Mouse (Mus musculus) neural tube, embryonic 12.5 days (tissue): ENCODE measurements around the gene Elmod2. TPM values are rescaled to one million over a fixed set of nuclear protein-coding genes. Genes with fewer than 3 reads are reported as not detected.

Experiments
- ATAC-seq: fragments of 200-750 bp; cut with Nextera tagmentation; 2 replicates; pipeline ENCODE4 v1.8.0; 2017; ENCODE audit warnings: low read depth, mild to moderate bottlenecking, moderate TSS enrichment, moderate library complexity; ENCODE audit not compliant: low FRiP score
- H3K27ac ChIP-seq: fragments of 300-500 bp; sonication (generic); 2 replicates; pipeline ENCODE4 v1.5.1; 2016
- H3K27me3 ChIP-seq: fragments of 300-500 bp; sonication (generic); replicated peaks from 2 replicates; pipeline ENCODE4 v1.6.1; 2016; ENCODE audit warnings: mild to moderate bottlenecking
- H3K36me3 ChIP-seq: fragments of 300-500 bp; sonication (generic); 2 replicates; pipeline ENCODE4 v1.6.1; 2016; ENCODE audit warnings: mild to moderate bottlenecking
- H3K4me1 ChIP-seq: fragments of 300-500 bp; sonication (generic); 2 replicates; pipeline ENCODE4 v1.6.1; 2016
- H3K4me2 ChIP-seq: fragments of 300-500 bp; sonication (generic); replicated peaks from 2 replicates; pipeline ENCODE4 v1.6.1; 2016; ENCODE audit warnings: mild to moderate bottlenecking
- H3K4me3 ChIP-seq: fragments of 300-500 bp; sonication (generic); 2 replicates; pipeline ENCODE4 v1.5.1; 2016
- H3K9ac ChIP-seq: fragments of 300-500 bp; sonication (generic); 2 replicates; pipeline ENCODE4 v1.6.1; 2016; ENCODE audit warnings: mild to moderate bottlenecking
- H3K9me3 ChIP-seq: fragments of 300-500 bp; sonication (generic); 2 replicates; pipeline ENCODE4 v1.6.1; 2016; ENCODE audit warnings: mild to moderate bottlenecking
- WGBS: fragments of 180-500 bp; shearing (Covaris S2); methylation state at CpG from one replicate; pipeline ENCODE4 v1.1.7; 2016; 5-methylcytosine and 5-hydroxymethylcytosine counted together
- polyA plus RNA-seq: library from polyadenylated mRNA; unstranded; fragments of >200 nt; fragmentation: Nextera tagmentation; extraction: Ambion mirVana; gene quantifications from 2 replicates; pipeline ENCODE4 v1.2.1, GENCODE M21; 2016

The Elmod2 gene
- 23.3 and 24.4 TPM in 2 replicates for polyA plus RNA-seq

- H3K36me3 ChIP-seq: peaks cover 10% of the 10 kb centered on the region
- H3K4me2 ChIP-seq: peak within 1 kb of the TSS; percentile 82
- H3K4me3 ChIP-seq: peak within 1 kb of the TSS; percentile 66
- H3K9ac ChIP-seq: peak within 1 kb of the TSS; percentile 71
- H3K9me3 ChIP-seq: no peaks in the 10 kb centered on the region
- under 1% methylated on average over 76 of the region's 85 CpGs for WGBS
- H3K27me3 ChIP-seq: no peaks in the 10 kb centered on the region
- peak; percentile 98 for ATAC-seq
- peak within 1 kb of the TSS; percentile 29; the same call in 1 of the 2 replicates for H3K27ac ChIP-seq
- H3K4me1 ChIP-seq: peaks cover 4% of the 10 kb centered on the region; the same call in 1 of the 2 replicates
Observed at GRCm38 (mm10) chr8:83331899-83332697, at the start of gene Elmod2. TSS of gene Elmod2 (minus strand) at chr8:83332486.

GRCm38 (mm10) chr8:83381016-83381415, 48.7 kb upstream of the Elmod2 start:
- H3K9me3 ChIP-seq: no peaks in the 10 kb centered on the region
- 86% methylated on average over 2 of the region's 2 CpGs for WGBS
- no peak overlapping the region for H3K27ac ChIP-seq
- H3K4me1 ChIP-seq: no peaks in the 10 kb centered on the region
- H3K9ac ChIP-seq: no peak overlapping the region
- no peak for ATAC-seq
- no peak overlapping the region for H3K4me3 ChIP-seq
- H3K36me3 ChIP-seq: no peaks in the 10 kb centered on the region
- H3K27me3 ChIP-seq: no peaks in the 10 kb centered on the region
- H3K4me2 ChIP-seq: no peak overlapping the region

DNA sequence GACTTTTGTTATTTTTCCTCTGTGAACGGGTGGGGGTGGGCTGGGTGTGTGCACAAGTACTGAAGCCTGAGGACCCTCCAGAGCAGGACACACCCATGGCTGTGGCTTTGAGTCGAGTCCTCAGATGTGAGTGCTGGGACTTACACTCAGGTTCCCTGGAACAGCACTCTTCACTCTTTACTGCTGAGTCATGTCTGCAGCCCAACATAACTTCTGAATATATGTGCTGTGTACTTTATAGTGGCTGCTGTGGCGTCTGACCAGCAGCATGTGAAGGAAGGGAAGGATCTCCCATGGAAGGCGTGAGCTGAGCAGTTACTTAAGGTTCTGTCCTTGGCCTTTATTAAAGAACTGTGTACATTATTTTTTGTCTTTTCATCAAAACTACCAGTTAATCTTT, 47.9 kb upstream of the Elmod2 start:
- Histone ChIP-seq H3K9ac (no peak overlapping the region), H3K27ac (no peak overlapping the region), H3K36me3 (no peaks in the 10 kb centered on the region), H3K4me1 (no peaks in the 10 kb centered on the region), H3K27me3 (no peaks in the 10 kb centered on the region), H3K4me2 (no peak overlapping the region), H3K4me3 (no peak overlapping the region), H3K9me3 (no peaks in the 10 kb centered on the region)
- WGBS: 82% methylated on average over 4 of the region's 4 CpGs
- ATAC-seq: no peak

DNA sequence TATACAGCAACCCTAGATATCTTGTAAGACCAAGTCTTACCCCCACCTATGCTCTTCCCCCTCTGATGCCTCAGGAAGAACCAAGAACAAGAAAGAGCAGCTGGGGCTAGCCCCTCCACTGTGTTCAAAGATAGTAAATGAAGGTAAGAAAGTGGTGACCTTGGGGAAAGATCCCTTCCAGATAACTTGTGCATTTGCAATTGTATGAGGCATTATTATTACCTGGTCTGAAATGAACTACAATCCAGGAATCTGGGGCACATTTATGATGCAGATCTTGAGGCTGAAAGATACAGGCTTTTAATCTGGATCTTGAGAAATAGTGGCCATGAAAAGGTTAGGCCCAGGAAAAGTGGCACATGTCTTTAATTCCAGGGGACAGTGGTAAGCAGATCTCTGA, 44.9 kb upstream of the Elmod2 start:
- no peak overlapping the region for H3K9ac ChIP-seq
- no peaks in the 10 kb centered on the region for H3K9me3 ChIP-seq
- H3K36me3 ChIP-seq: no peaks in the 10 kb centered on the region
- H3K4me2 ChIP-seq: no peak overlapping the region
- ATAC-seq: no peak
- H3K4me1 ChIP-seq: no peaks in the 10 kb centered on the region
- H3K4me3 ChIP-seq: no peak overlapping the region
- no peak overlapping the region for H3K27ac ChIP-seq
- H3K27me3 ChIP-seq: no peaks in the 10 kb centered on the region

DNA sequence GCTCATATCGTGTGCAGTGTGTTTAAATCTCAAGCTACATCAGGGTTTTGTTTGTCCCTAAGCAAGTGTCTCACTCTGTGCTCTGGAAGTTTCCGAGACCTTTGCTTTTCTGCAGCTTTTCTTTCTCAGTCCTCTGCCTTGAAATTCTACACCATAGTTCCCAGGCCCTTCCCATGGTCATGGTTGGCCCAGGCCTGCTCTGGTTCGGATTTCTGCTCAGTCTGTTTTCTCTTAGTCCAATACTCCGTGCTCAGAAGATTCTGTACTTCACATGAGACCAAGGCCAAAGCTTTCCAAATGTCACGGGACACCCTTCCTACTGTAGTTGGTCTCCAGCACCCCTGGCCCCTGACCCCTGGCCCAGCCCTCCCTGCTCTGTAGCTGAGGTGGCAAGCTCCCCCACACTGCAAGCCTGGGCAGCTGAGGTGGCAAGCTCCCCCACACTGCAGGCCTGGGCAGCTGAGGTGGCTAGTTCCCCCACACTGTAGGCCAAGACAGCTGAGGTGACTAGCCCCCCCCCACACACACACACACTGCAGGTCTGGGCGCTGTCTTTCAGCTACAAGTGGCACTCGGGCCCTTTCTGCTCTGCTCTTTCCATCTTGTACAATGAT, 31.0 kb upstream of the Elmod2 start:
- WGBS: 69% methylated on average over 7 of the region's 7 CpGs
- no peak for ATAC-seq
- H3K9ac ChIP-seq: no peak overlapping the region
- H3K27ac ChIP-seq: no peak overlapping the region
- H3K27me3 ChIP-seq: no peaks in the 10 kb centered on the region
- no peaks in the 10 kb centered on the region for H3K36me3 ChIP-seq
- no peaks in the 10 kb centered on the region for H3K9me3 ChIP-seq
- no peak overlapping the region for H3K4me3 ChIP-seq
- H3K4me1 ChIP-seq: no peaks in the 10 kb centered on the region
- no peak overlapping the region for H3K4me2 ChIP-seq

DNA sequence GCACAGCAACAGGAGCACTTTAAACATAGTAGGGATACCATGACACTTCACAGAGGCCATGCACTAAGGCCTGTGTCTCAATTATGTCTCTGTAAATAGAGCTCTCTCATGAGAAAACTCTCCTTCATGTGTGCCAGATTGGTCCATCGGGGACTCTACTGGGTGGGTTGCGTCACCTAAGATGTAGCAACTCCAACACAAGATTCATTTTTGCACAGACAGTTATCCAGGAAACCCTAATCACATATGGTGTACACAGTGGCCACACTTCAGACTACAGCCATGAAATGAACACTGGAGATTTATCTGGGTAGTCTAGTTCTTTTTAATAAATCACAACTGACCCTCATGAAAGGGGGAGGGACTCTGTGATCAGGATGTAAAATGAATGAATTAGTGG, 19.0 kb upstream of the Elmod2 start:
- H3K9me3 ChIP-seq: no peaks in the 10 kb centered on the region
- ATAC-seq: no peak

DNA sequence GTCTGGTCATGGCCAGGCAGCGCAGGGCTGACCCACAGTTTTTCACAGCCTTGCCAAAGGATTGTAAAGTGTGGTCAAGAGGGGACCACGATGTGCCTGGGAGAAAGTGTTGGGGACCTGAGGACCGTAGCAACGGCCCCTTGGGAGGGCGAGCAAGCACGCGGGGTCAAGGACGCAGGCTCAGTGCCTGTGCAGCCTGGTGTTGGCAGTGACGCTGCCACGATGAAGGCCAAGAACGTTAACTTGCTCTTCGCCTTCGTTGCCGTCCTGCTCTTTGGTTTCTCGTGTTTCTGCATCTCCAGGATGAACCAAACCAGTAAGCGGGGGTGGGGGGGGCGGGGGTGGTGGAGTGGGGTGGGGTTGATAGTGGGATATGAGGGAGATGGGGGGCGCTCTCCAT, 16.0 kb upstream of the Elmod2 start, which contains the start of gene Mgat4d:
Gene Mgat4d, plus strand, starts transcription at position 209 of the 400 bp plus-strand sequence.
- H3K36me3 ChIP-seq: no peaks in the 10 kb centered on the region
- H3K4me3 ChIP-seq: no peak within 1 kb of the TSS
- no peaks in the 10 kb centered on the region for H3K27me3 ChIP-seq
- ATAC-seq: no peak
- no peak within 1 kb of the TSS for H3K9ac ChIP-seq
- no peaks in the 10 kb centered on the region for H3K4me1 ChIP-seq
- H3K9me3 ChIP-seq: no peaks in the 10 kb centered on the region
- H3K4me2 ChIP-seq: no peak within 1 kb of the TSS
- 77% methylated on average over 18 of the region's 18 CpGs for WGBS
- H3K27ac ChIP-seq: no peak within 1 kb of the TSS

More for the DNA sequence above, 19.0 kb upstream of the Elmod2 start:
- WGBS: 87% methylated on average over 2 of the region's 2 CpGs
- Histone ChIP-seq H3K4me3 (no peak overlapping the region), H3K4me1 (no peaks in the 10 kb centered on the region), H3K36me3 (no peaks in the 10 kb centered on the region), H3K27ac (no peak overlapping the region), H3K4me2 (no peak overlapping the region), H3K27me3 (no peaks in the 10 kb centered on the region), H3K9ac (no peak overlapping the region)

DNA sequence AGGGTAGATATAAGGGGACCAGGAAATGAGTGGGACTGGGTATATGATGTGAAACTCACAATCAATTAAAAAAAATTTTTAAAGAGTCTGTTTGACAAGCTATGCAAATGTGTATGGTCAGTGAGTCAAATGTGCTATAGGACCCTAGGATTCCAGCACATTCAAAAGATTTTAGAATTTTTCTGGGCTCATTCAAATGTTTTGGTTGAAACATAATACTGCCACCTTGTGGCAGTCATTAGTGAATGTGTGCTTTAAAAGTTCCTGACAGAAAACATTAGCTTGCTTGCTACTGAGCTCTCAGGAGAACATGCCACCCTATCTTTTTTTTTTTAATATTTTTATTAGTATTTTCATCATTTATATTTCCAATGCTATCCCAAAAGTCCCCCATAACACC, 10.4 kb upstream of the Elmod2 start:
- no peak overlapping the region for H3K4me2 ChIP-seq
- no peak overlapping the region for H3K4me3 ChIP-seq
- no peak overlapping the region for H3K27ac ChIP-seq
- ATAC-seq: no peak
- no peak overlapping the region for H3K9ac ChIP-seq
- no peaks in the 10 kb centered on the region for H3K36me3 ChIP-seq
- no peaks in the 10 kb centered on the region for H3K4me1 ChIP-seq
- no peaks in the 10 kb centered on the region for H3K27me3 ChIP-seq
- no peaks in the 10 kb centered on the region for H3K9me3 ChIP-seq

GRCm38 (mm10) chr8:83342076-83342475, 9.8 kb upstream of the Elmod2 start:
- H3K4me3 ChIP-seq: no peak overlapping the region
- H3K9ac ChIP-seq: no peak overlapping the region
- H3K4me1 ChIP-seq: no peaks in the 10 kb centered on the region
- H3K9me3 ChIP-seq: no peaks in the 10 kb centered on the region
- H3K36me3 ChIP-seq: no peaks in the 10 kb centered on the region
- ATAC-seq: 0 out of 2 replicates have a peak, but pooled peaks have one; percentile 33
- H3K27me3 ChIP-seq: no peaks in the 10 kb centered on the region
- 92% methylated on average over 3 of the region's 3 CpGs for WGBS
- H3K27ac ChIP-seq: no peak overlapping the region
- no peak overlapping the region for H3K4me2 ChIP-seq

DNA sequence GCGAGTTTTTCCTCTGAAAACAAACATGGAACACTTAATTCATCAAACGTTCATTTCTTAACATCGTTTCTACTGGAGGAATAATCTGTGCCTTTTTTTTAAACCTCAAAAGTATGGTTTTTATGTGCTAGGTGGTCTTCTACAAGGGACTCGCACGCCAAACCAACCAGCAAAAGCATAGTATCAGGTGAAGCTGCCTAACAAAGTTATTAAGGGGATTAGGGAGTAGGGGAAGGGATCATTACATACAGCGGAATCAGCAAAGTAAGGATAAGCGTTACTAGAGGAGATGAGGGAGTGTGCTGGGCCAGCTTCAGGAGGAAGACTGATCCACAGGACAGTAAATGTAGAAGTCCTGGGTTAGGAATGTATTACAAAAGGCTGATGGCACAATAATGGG, 578 bp upstream of the Elmod2 start:
- no peaks in the 10 kb centered on the region for H3K9me3 ChIP-seq
- no peak overlapping the region for H3K9ac ChIP-seq
- H3K27ac ChIP-seq: no peak overlapping the region
- peaks cover 5% of the 10 kb centered on the region for H3K36me3 ChIP-seq
- ATAC-seq: 0 out of 2 replicates have a peak, but pooled peaks have one; percentile 2
- WGBS: 7% methylated on average over 7 of the region's 7 CpGs
- H3K4me3 ChIP-seq: no peak overlapping the region
- peaks cover 4% of the 10 kb centered on the region; the same call in 1 of the 2 replicates for H3K4me1 ChIP-seq
- H3K27me3 ChIP-seq: no peaks in the 10 kb centered on the region
- peak overlapping the region; percentile 82 for H3K4me2 ChIP-seq

DNA sequence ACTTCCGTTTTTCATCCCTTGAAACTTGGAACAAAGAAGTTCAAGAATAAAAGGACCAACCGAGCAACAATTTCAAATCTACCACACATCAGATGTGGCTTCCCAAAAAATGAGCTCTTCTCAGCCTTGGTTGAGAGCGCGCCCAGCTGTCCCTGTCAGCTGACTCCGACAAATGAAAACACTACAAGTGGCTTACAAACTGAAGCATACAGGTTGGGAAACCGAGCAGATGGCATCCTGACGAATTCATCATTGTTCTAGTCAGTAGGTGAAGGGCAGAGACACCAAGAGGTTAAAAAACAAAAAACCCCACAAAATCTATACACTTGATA, 753 bp downstream of the Elmod2 start:
- H3K27me3 ChIP-seq: no peaks in the 10 kb centered on the region
- H3K9me3 ChIP-seq: no peaks in the 10 kb centered on the region
- peak; percentile 22 for ATAC-seq
- peaks cover 4% of the 10 kb centered on the region; the same call in 1 of the 2 replicates for H3K4me1 ChIP-seq
- peak overlapping the region; percentile 66 for H3K4me3 ChIP-seq
- peaks cover 10% of the 10 kb centered on the region for H3K36me3 ChIP-seq
- H3K9ac ChIP-seq: peak overlapping the region; percentile 71
- no peak overlapping the region for H3K27ac ChIP-seq
- peak overlapping the region; percentile 82 for H3K4me2 ChIP-seq
- 10% methylated on average over 7 of the region's 7 CpGs for WGBS

DNA sequence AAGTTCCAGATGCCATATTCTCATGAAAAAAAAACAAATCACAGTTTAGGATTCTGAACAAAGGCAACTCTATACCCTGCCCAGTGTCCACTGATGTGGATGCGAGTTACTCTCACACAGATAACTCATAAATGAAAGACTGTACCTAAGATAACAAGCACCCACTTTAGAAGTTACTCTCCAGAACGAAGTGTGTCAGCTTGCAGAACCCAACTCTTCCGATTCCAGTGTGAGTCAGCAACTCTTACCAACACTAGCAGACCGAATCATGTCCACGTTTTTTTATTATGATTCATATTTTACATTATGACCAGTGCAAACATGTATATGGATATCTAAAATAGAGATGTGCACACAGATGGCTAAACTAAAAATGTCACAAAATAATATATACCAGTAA, 4.4 kb downstream of the Elmod2 start:
- Histone ChIP-seq H3K9me3 (no peaks in the 10 kb centered on the region), H3K4me1 (peaks cover 2% of the 10 kb centered on the region; the same call in 1 of the 2 replicates), H3K36me3 (peaks cover 10% of the 10 kb centered on the region), H3K9ac (no peak overlapping the region), H3K27ac (no peak overlapping the region), H3K27me3 (no peaks in the 10 kb centered on the region), H3K4me3 (no peak overlapping the region), H3K4me2 (no peak overlapping the region)
- 90% methylated on average over 5 of the region's 5 CpGs for WGBS
- ATAC-seq: no peak
